In genomic region chr16:90439493-90439892, GRCm38 (mm10) we compare ENCODE assay signal across 15 mouse cellular contexts.
"Had no signal": no experiment of that assay in that cellular context is flagged by ENCODE, and none has a peak within 500 bp of the region (broad histone marks: within the 10 kb centered on the region; RNA-seq: fewer than 3 reads in every experiment).

No protein-coding gene starts in this region.

- H3K4me3 ChIP-seq: neural tube, embryonic 15.5 days; stomach, embryonic 15.5 days had no signal

- H3K9me3 ChIP-seq: neural tube, embryonic 15.5 days; stomach, embryonic 15.5 days had no signal

- DNase-seq: retina, postnatal 1 day; right cerebral cortex, adult 18-20 months; right cerebral cortex, postnatal 14 days; right cerebral cortex, postnatal 25 days; right cerebral cortex, postnatal 4 days; spleen, adult 18-20 months; thymus, adult 18-20 months; thymus, adult 2 months; thymus, postnatal 14 days; thymus, postnatal 25 days; thymus, postnatal 36 days; thymus, postnatal 4 days had no signal

- H3K4me1 ChIP-seq: stomach, embryonic 15.5 days had no signal

- H3K27ac ChIP-seq: neural tube, embryonic 15.5 days; stomach, embryonic 15.5 days; stomach, postnatal 0 days had no signal

- H3K4me2 ChIP-seq: neural tube, embryonic 15.5 days; stomach, embryonic 15.5 days had no signal

- H3K9ac ChIP-seq: neural tube, embryonic 15.5 days; stomach, embryonic 15.5 days had no signal

- H3K36me3 ChIP-seq: stomach, embryonic 15.5 days had no signal

- H3K27me3 ChIP-seq: neural tube, embryonic 15.5 days; stomach, embryonic 15.5 days had no signal
